Mouse (Mus musculus) forebrain, postnatal 0 days (tissue): Measurements from ENCODE around the gene Gm28043. TPM values are rescaled to one million over a fixed set of nuclear protein-coding genes. Genes with fewer than 3 reads are reported as not detected.

Source experiments
- ATAC-seq: fragments of 200-750 bp; cut with Nextera tagmentation; 2 replicates; pipeline ENCODE4 v1.8.0; 2017; ENCODE audit warnings: mild to moderate bottlenecking, moderate library complexity
- DNase-seq: peaks from one replicate; pipeline ENCODE4 v3.0.0-alpha.2; 2015
- H3K27ac ChIP-seq: fragments of 300-500 bp; sonication (generic); 2 replicates; pipeline ENCODE4 v1.5.1; 2014; ENCODE audit warnings: low read depth, mild to moderate bottlenecking, antibody characterized with exemption, low read length, moderate library complexity, mixed read lengths
- H3K27me3 ChIP-seq: fragments of 300-500 bp; sonication (generic); 2 replicates; pipeline ENCODE4 v1.6.1; 2014; ENCODE audit warnings: mild to moderate bottlenecking, low read length, mixed read lengths; ENCODE audit not compliant: insufficient read depth
- H3K36me3 ChIP-seq: fragments of 300-500 bp; sonication (generic); 2 replicates; pipeline ENCODE4 v1.6.1; 2014; ENCODE audit warnings: mild to moderate bottlenecking, moderate library complexity; ENCODE audit not compliant: insufficient read depth
- H3K4me1 ChIP-seq: fragments of 300-500 bp; sonication (generic); 2 replicates; pipeline ENCODE4 v1.6.1; 2014; ENCODE audit warnings: antibody characterized with exemption; ENCODE audit not compliant: insufficient read depth
- H3K4me2 ChIP-seq: fragments of 300-500 bp; sonication (generic); 2 replicates; pipeline ENCODE4 v1.6.1; 2014; ENCODE audit warnings: low read depth, mild to moderate bottlenecking, moderate library complexity
- H3K4me3 ChIP-seq: fragments of 300-500 bp; sonication (generic); 2 replicates; pipeline ENCODE4 v1.5.1; 2014; ENCODE audit warnings: low read depth, low read length, mixed read lengths
- H3K9ac ChIP-seq: fragments of 300-500 bp; sonication (generic); 2 replicates; pipeline ENCODE4 v1.6.1; 2014; ENCODE audit warnings: mild to moderate bottlenecking
- H3K9me3 ChIP-seq: fragments of 300-500 bp; sonication (generic); 2 replicates; pipeline ENCODE4 v1.6.1; 2016; ENCODE audit warnings: low read length
- CTCF ChIP-seq: sonication (generic); IDR thresholded peaks from 2 replicates; pipeline ENCODE4 v1.5.1; 2016; ENCODE audit warnings: antibody characterized with exemption, control low read depth, low read depth
- WGBS: fragments of 180-500 bp; shearing (Covaris S2); extraction: QIAGEN DNeasy Blood & Tissue Kit; methylation state at CpG from one replicate; pipeline ENCODE4 v1.1.7; 2014; 5-methylcytosine and 5-hydroxymethylcytosine counted together
- polyA plus RNA-seq: library from polyadenylated mRNA; unstranded; fragments of >200 nt; fragmentation: Nextera tagmentation; extraction: Ambion mirVana; gene quantifications from 2 replicates; pipeline ENCODE4 v1.2.1, GENCODE M21; 2015
- total RNA-seq: library from RNA; depleted of rRNA; stranded (reverse); fragments of >200 nt; gene quantifications from 2 replicates; pipeline ENCODE4 v1.2.3, GENCODE M21; 2014

Gm28043 gene
- total and polyA plus RNA-seq, 2 experiments from 2014 or later = 2.3 to 7.0 TPM

DNA sequence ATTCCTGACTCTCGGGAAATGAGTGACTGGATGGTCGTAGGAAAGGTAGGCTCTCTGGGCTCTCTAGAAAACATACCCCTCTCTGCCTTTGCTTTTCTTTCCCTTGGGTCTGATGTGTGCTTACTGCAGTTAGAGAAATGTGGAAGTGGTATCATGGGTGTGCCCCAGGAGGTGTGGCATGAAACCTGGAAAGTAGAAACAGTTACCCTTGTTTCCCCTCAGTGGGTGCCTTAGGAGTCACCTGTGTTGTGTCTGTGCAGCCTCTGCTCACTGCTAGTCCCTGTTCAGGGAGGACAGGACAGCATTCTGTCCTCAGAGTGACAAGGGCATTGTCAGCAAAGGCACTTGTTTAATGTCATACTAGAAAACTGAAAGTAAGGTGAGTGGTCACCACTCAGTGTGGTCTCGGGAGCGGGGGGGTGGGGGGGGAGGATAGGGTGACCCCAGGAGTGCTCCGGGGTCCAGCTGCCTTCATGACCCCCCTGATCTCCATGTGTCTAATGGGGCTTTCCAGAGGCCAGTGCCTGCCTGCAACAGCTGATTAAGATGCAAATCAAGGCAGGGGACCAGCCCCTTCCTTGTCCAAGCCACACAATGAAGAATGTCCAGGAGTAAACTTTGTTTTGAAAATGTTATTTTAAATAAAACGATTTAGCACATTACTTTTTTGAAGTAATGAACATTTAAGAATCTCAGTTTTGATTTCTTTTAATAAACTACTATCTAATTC lies 64.5 kb downstream of the Gm28043 start:
- DNase-seq (no peak), ATAC-seq (no peak)
- 86% methylated on average over 6 of the region's 6 CpGs for WGBS
- Histone ChIP-seq H3K4me1 (no peaks in the 10 kb centered on the region), H3K9ac (no peak overlapping the region), H3K27ac (no peak overlapping the region), H3K4me3 (no peak overlapping the region), H3K9me3 (no peaks in the 10 kb centered on the region), H3K4me2 (no peak overlapping the region), H3K36me3 (peaks cover 82% of the 10 kb centered on the region), H3K27me3 (no peaks in the 10 kb centered on the region)
- no peak for TF ChIP-seq CTCF

DNA sequence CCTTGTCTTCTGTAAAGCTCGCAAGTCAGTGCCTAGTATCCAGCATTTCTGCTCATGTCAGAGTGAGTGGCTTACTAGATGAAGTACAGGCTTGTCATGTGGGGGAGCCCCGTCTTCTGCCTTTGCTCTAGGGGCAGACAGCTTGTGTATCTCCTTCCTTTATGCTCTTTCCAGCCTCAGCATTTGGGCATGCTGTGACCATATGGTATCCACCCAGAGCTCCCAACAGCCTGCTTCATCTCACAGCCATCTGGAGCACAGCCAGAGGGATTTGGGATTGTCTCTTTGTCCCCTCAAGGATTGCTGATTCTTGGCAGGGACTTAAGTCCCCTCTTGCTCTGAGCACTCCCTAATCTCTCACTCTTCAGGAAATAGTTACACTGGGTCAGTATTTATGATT lies 65.5 kb downstream of the Gm28043 start:
- Histone ChIP-seq H3K27ac (peak overlapping the region; percentile 45; the same call in 1 of the 2 replicates), H3K27me3 (no peaks in the 10 kb centered on the region), H3K9me3 (no peaks in the 10 kb centered on the region), H3K9ac (no peak overlapping the region), H3K4me2 (no peak overlapping the region), H3K36me3 (peaks cover 82% of the 10 kb centered on the region), H3K4me3 (no peak overlapping the region), H3K4me1 (no peaks in the 10 kb centered on the region)
- 43% methylated on average over 2 of the region's 2 CpGs for WGBS
- peak; percentile 89 for ATAC-seq
- TF ChIP-seq CTCF = no peak
- DNase-seq = peak; percentile 75

DNA sequence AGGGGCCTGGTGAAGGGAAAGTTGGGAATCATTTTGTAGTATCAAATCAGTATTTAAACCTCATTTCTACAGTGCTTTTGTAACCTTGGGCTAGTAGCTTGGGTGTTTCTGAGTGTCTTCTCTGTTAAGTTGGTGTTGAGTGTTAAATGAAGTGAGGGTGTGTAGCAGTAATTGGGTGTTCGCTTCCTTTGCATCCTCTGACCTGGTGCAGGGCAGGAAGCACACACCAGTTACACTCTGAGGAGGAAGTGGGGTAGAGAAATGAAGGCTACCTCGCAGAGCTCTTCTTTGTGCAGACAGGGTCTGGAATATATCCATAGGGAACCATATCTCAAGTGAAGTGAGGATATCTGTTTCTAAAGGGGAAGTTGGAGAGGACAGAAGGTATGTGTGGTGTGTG lies 66.2 kb downstream of the Gm28043 start:
- no peak for TF ChIP-seq CTCF
- Histone ChIP-seq H3K9me3 (no peaks in the 10 kb centered on the region), H3K4me2 (no peak overlapping the region), H3K36me3 (peaks cover 81% of the 10 kb centered on the region), H3K27ac (no peak overlapping the region), H3K4me3 (no peak overlapping the region), H3K4me1 (no peaks in the 10 kb centered on the region), H3K9ac (no peak overlapping the region), H3K27me3 (no peaks in the 10 kb centered on the region)
- ATAC-seq = no peak
- DNase-seq = no peak
- whole genome bisulfite sequencing = 95% methylated on average over 2 of the region's 2 CpGs

DNA sequence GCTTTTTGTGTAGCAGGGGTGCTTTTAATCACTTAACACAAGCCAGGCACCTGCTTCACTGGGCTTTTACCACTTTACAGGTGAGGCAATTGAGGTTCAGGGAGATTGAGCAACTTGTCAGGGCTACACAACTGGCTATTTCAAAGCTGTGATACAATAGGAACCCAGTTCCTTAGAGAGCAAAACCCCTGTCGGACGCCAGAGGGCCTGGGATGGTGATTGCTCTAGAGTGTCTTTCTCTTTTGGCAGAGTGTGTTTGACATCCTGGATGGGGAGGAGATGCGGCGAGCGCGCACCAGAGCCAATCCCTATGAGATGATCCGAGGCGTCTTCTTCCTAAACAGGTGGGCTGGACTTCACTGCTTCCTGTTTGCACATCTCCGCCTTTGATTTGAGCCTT lies 67.0 kb downstream of the Gm28043 start:
- peaks cover 81% of the 10 kb centered on the region for H3K36me3 ChIP-seq
- H3K4me2 ChIP-seq = no peak overlapping the region
- no peak overlapping the region for H3K9ac ChIP-seq
- 89% methylated on average over 9 of the region's 9 CpGs for WGBS
- no peaks in the 10 kb centered on the region for H3K4me1 ChIP-seq
- no peak for TF ChIP-seq CTCF
- H3K27me3 ChIP-seq = no peaks in the 10 kb centered on the region
- DNase-seq = no peak
- H3K9me3 ChIP-seq = no peaks in the 10 kb centered on the region
- no peak overlapping the region for H3K27ac ChIP-seq
- H3K4me3 ChIP-seq = no peak overlapping the region
- no peak for ATAC-seq

DNA sequence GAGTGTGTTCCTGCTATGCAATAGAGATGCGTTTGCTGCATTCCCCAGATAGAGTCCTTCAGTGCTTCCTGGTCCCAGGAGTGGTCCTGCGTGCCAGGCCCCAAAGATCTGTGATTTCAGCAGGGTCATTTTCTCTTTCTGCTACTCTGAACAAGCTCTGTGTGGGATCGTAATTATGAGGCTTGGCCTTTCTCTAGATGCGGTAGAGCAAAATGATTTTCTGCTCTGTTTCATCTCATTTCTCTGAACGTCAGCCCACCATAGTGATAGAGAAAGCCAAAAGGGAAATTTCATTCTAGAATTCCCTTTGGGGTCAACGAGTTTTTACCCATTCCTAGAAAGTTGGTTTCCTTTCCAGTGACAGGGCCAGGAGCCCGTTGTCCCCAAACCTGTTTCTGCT lies 67.6 kb downstream of the Gm28043 start:
- ATAC-seq = no peak
- Histone ChIP-seq H3K9ac (no peak overlapping the region), H3K27me3 (no peaks in the 10 kb centered on the region), H3K4me2 (no peak overlapping the region), H3K27ac (no peak overlapping the region), H3K9me3 (no peaks in the 10 kb centered on the region), H3K4me1 (no peaks in the 10 kb centered on the region), H3K36me3 (peaks cover 80% of the 10 kb centered on the region), H3K4me3 (no peak overlapping the region)
- TF ChIP-seq CTCF = no peak
- DNase-seq = no peak
- 63% methylated on average over 7 of the region's 7 CpGs for WGBS

DNA sequence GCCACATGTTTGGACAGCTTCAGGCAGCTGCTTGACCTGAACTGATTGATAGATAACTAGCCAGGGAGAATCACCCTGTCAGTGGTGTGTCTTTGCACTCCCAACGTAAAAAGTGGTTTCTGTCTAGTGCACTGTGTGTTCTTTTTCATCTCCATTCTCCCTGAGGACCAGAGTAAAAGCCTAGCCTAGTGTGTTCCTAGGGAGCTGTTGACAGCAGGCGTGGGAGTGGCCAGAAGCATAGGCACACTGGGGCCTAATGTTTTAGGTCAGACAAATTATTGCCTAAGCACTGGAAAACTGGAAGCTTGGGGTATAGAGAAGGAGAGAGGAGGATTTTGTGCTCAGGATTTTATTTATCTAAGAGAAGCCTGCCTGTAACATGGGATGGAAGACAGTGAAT lies 68.5 kb downstream of the Gm28043 start:
- peaks cover 78% of the 10 kb centered on the region for H3K36me3 ChIP-seq
- H3K4me2 ChIP-seq = no peak overlapping the region
- no peak for TF ChIP-seq CTCF
- DNase-seq = no peak
- no peaks in the 10 kb centered on the region for H3K27me3 ChIP-seq
- H3K4me3 ChIP-seq = no peak overlapping the region
- H3K27ac ChIP-seq = no peak overlapping the region
- 83% methylated on average over 2 of the region's 2 CpGs for WGBS
- H3K9ac ChIP-seq = no peak overlapping the region
- no peaks in the 10 kb centered on the region for H3K9me3 ChIP-seq
- H3K4me1 ChIP-seq = no peaks in the 10 kb centered on the region
- ATAC-seq = no peak

DNA sequence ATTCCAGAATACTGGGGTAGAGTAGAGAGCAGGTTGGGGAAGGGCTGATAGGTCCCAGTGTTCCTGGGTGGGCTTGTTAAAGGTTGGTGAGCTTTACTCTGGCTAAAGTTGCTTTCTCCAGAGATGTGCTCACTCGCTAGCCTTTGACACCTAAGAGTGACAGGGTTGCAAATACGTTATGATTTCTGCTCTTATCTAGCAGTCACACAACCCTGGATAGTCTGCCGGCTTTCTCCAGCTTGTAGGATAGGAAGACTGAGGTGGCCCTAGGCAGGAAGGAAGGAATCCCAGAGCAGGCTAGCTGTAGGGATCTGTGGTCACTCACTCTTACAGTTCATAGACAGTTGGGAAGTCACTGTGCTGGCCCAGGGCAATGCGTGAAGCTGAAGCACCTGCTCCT lies 69.6 kb downstream of the Gm28043 start:
- no peak overlapping the region for H3K4me3 ChIP-seq
- no peak for TF ChIP-seq CTCF
- no peak overlapping the region for H3K4me2 ChIP-seq
- H3K27ac ChIP-seq = no peak overlapping the region
- H3K9ac ChIP-seq = no peak overlapping the region
- no peaks in the 10 kb centered on the region for H3K27me3 ChIP-seq
- ATAC-seq (no peak), DNase-seq (no peak)
- 97% methylated on average over 4 of the region's 4 CpGs for WGBS
- H3K36me3 ChIP-seq = peaks cover 71% of the 10 kb centered on the region
- no peaks in the 10 kb centered on the region for H3K4me1 ChIP-seq
- H3K9me3 ChIP-seq = no peaks in the 10 kb centered on the region
